Mouse (Mus musculus) neural tube, embryonic 11.5 days (tissue): Measurements from ENCODE around the gene Slc24a3. TPM values are rescaled to one million over a fixed set of nuclear protein-coding genes. Genes with fewer than 3 reads are reported as not detected.

Experiments
- ATAC-seq: fragments of 200-750 bp; cut with Nextera tagmentation; 2 replicates; pipeline ENCODE4 v1.8.0; 2017; ENCODE audit warnings: moderate number of reproducible peaks, mild to moderate bottlenecking, moderate TSS enrichment, moderate library complexity; ENCODE audit not compliant: insufficient read depth, low FRiP score, low TSS enrichment
- DNase-seq: peaks from one replicate; pipeline ENCODE4 v3.0.0-alpha.2; 2015; ENCODE audit warnings: low spot score
- H3K27ac ChIP-seq: fragments of 300-500 bp; sonication (generic); 2 replicates; pipeline ENCODE4 v1.5.1; 2014; ENCODE audit warnings: low read depth, mild to moderate bottlenecking, low read length
- H3K27me3 ChIP-seq: fragments of 300-500 bp; sonication (generic); 2 replicates; pipeline ENCODE4 v1.6.1; 2014; ENCODE audit warnings: mild to moderate bottlenecking, low read length, mixed read lengths; ENCODE audit not compliant: control insufficient read depth, insufficient read depth
- H3K36me3 ChIP-seq: fragments of 300-500 bp; sonication (generic); 2 replicates; pipeline ENCODE4 v1.6.1; 2014; ENCODE audit warnings: mild to moderate bottlenecking, low read length, moderate library complexity, mixed read lengths; ENCODE audit not compliant: control insufficient read depth, insufficient read depth
- H3K4me1 ChIP-seq: fragments of 300-500 bp; sonication (generic); 2 replicates; pipeline ENCODE4 v1.6.1; 2014; ENCODE audit warnings: low read length, mixed read lengths; ENCODE audit not compliant: control insufficient read depth, insufficient read depth
- H3K4me2 ChIP-seq: fragments of 300-500 bp; sonication (generic); 2 replicates; pipeline ENCODE4 v1.6.1; 2014; ENCODE audit warnings: low read depth, mild to moderate bottlenecking, moderate library complexity
- H3K4me3 ChIP-seq: fragments of 300-500 bp; sonication (generic); 2 replicates; pipeline ENCODE4 v1.5.1; 2014; ENCODE audit warnings: low read depth, low read length
- H3K9ac ChIP-seq: fragments of 300-500 bp; sonication (generic); 2 replicates; pipeline ENCODE4 v1.6.1; 2014; ENCODE audit warnings: mild to moderate bottlenecking, low read length
- H3K9me3 ChIP-seq: fragments of 300-500 bp; sonication (generic); 2 replicates; pipeline ENCODE4 v1.6.1; 2016; ENCODE audit warnings: low read length; ENCODE audit not compliant: control insufficient read depth
- WGBS: fragments of 180-500 bp; shearing (Covaris S2); extraction: QIAGEN DNeasy Blood & Tissue Kit; methylation state at CpG from one replicate; pipeline ENCODE4 v1.1.7; 2014; 5-methylcytosine and 5-hydroxymethylcytosine counted together
- polyA plus RNA-seq: library from polyadenylated mRNA; unstranded; fragments of >200 nt; fragmentation: Nextera tagmentation; extraction: Ambion mirVana; gene quantifications from 2 replicates; pipeline ENCODE4 v1.2.1, GENCODE M21; 2014

Gene Slc24a3
- polyA plus RNA-seq, 1 experiment from 2014 or later: 6.2 TPM

GRCm38 (mm10) chr2:145175036-145175435 lies 7.5 kb downstream of the Slc24a3 start:
- ATAC-seq (no peak), DNase-seq (no peak)
- Histone ChIP-seq H3K4me2 (no peak overlapping the region), H3K4me3 (no peak overlapping the region), H3K27me3 (no peaks in the 10 kb centered on the region), H3K27ac (no peak overlapping the region), H3K4me1 (no peaks in the 10 kb centered on the region), H3K9me3 (no peaks in the 10 kb centered on the region), H3K9ac (no peak overlapping the region), H3K36me3 (no peaks in the 10 kb centered on the region)
- WGBS: 92% methylated on average over 7 of the region's 7 CpGs

DNA sequence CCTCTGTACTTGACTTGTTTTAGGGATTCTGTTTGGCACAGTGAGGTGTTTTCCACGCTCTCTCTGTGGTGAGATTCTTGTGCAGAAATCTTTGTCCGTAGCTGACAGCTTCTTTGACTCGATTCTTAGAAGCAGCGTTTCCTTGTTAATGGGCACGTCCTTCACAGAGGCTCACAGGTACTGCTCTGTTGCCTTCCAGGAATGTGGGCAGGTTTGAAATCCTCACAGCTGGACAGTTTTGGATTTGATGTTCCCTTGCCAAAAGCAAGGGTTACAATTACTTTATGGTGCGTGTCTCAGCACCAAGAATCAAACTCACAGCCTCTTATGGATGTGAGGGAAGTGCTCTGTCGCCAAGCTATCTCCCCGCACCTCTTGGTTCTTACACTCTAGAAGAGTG lies 14.9 kb downstream of the Slc24a3 start:
- 80% methylated on average over 8 of the region's 8 CpGs for WGBS
- Histone ChIP-seq H3K27me3 (no peaks in the 10 kb centered on the region), H3K4me1 (no peaks in the 10 kb centered on the region), H3K36me3 (no peaks in the 10 kb centered on the region), H3K4me2 (no peak overlapping the region), H3K4me3 (no peak overlapping the region), H3K9me3 (no peaks in the 10 kb centered on the region), H3K9ac (no peak overlapping the region), H3K27ac (no peak overlapping the region)
- no peak for DNase-seq
- ATAC-seq: no peak

- Histone ChIP-seq H3K4me2 (no peak overlapping the region), H3K4me1 (no peaks in the 10 kb centered on the region), H3K36me3 (no peaks in the 10 kb centered on the region), H3K9me3 (no peaks in the 10 kb centered on the region), H3K27me3 (no peaks in the 10 kb centered on the region), H3K4me3 (no peak overlapping the region), H3K27ac (no peak overlapping the region), H3K9ac (no peak overlapping the region)
- 72% methylated on average over 2 of the region's 2 CpGs for WGBS
- DNase-seq: no peak
- ATAC-seq: no peak
Observed at GRCm38 (mm10) chr2:145188828-145189227, 21.3 kb downstream of the Slc24a3 start.

DNA sequence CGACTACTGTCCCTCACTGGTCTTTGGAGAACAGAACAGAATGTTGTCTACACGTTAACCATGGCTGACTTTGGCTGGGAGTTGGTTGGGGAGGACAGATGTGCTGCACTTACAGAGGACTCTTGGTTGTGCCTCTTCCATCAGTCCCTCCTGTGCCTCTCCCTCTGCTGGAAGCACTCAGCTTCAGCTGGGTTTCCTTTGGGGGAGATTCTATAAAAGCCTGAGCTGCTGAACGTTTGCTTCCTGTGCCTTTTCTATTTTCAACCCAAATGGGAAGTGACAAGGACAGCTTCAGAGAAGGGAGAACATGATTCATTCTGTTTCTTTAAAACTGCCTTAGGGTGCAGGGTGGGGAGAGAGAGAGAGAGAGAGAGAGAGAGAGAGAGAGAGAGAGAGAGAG lies 28.5 kb downstream of the Slc24a3 start:
- H3K9ac ChIP-seq: no peak overlapping the region
- WGBS: 75% methylated on average over 3 of the region's 3 CpGs
- no peaks in the 10 kb centered on the region for H3K4me1 ChIP-seq
- DNase-seq (no peak), ATAC-seq (no peak)
- H3K9me3 ChIP-seq: no peaks in the 10 kb centered on the region
- no peak overlapping the region for H3K27ac ChIP-seq
- H3K27me3 ChIP-seq: no peaks in the 10 kb centered on the region
- H3K36me3 ChIP-seq: no peaks in the 10 kb centered on the region
- H3K4me2 ChIP-seq: no peak overlapping the region
- H3K4me3 ChIP-seq: no peak overlapping the region

GRCm38 (mm10) chr2:145196501-145197042 lies 29.0 kb downstream of the Slc24a3 start:
- Histone ChIP-seq H3K4me1 (no peaks in the 10 kb centered on the region), H3K27me3 (no peaks in the 10 kb centered on the region), H3K4me3 (no peak overlapping the region), H3K27ac (no peak overlapping the region), H3K4me2 (no peak overlapping the region), H3K9me3 (no peaks in the 10 kb centered on the region), H3K36me3 (no peaks in the 10 kb centered on the region), H3K9ac (no peak overlapping the region)
- ATAC-seq (no peak), DNase-seq (no peak)
- 92% methylated on average over 7 of the region's 7 CpGs for WGBS

- WGBS: 93% methylated on average over 4 of the region's 4 CpGs
- H3K36me3 ChIP-seq: no peaks in the 10 kb centered on the region
- H3K9me3 ChIP-seq: no peaks in the 10 kb centered on the region
- H3K9ac ChIP-seq: no peak overlapping the region
- no peaks in the 10 kb centered on the region for H3K4me1 ChIP-seq
- H3K27ac ChIP-seq: no peak overlapping the region
- ATAC-seq: no peak
- no peak for DNase-seq
- no peak overlapping the region for H3K4me2 ChIP-seq
- H3K27me3 ChIP-seq: no peaks in the 10 kb centered on the region
- no peak overlapping the region for H3K4me3 ChIP-seq
Observed at GRCm38 (mm10) chr2:145197076-145197475, 29.5 kb downstream of the Slc24a3 start.

GRCm38 (mm10) chr2:145213587-145213986 lies 46.0 kb downstream of the Slc24a3 start:
- DNase-seq (no peak), ATAC-seq (no peak)
- H3K27me3 ChIP-seq: no peaks in the 10 kb centered on the region

GRCm38 (mm10) chr2:145214086-145214831 lies 46.7 kb downstream of the Slc24a3 start:
- ATAC-seq: no peak
- Histone ChIP-seq H3K4me1 (no peaks in the 10 kb centered on the region), H3K9ac (no peak overlapping the region), H3K27ac (no peak overlapping the region), H3K36me3 (no peaks in the 10 kb centered on the region), H3K4me3 (no peak overlapping the region), H3K9me3 (no peaks in the 10 kb centered on the region), H3K4me2 (no peak overlapping the region), H3K27me3 (no peaks in the 10 kb centered on the region)
- WGBS: 88% methylated on average over 8 of the region's 8 CpGs
- DNase-seq: no peak

More at GRCm38 (mm10) chr2:145213587-145213986, 46.0 kb downstream of the Slc24a3 start:
- Histone ChIP-seq H3K36me3 (no peaks in the 10 kb centered on the region), H3K27ac (no peak overlapping the region), H3K4me3 (no peak overlapping the region), H3K4me2 (no peak overlapping the region), H3K4me1 (no peaks in the 10 kb centered on the region), H3K9me3 (no peaks in the 10 kb centered on the region), H3K9ac (no peak overlapping the region)
- 95% methylated on average over 11 of the region's 11 CpGs for WGBS

DNA sequence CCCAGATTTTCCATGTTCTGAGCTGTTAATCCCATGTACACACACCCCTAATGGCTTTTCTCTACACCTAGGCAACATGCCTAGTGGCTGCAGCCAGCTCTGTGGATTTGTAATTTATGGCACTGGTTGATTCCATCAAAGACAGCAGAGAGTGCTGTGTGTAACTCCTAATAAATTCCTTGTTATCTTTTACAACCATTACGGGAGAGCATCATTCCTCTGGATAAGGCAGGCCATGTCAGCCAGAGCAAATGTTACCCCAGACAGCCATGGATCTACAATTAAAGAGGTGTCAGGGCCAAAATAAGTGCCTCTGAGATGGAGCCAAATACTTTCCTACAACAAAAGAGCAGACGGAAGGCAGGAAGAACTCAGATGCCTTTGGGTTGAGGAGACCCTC lies 49.0 kb downstream of the Slc24a3 start:
- no peaks in the 10 kb centered on the region for H3K27me3 ChIP-seq

More for the DNA sequence above, 49.0 kb downstream of the Slc24a3 start:
- no peak overlapping the region for H3K9ac ChIP-seq
- no peak overlapping the region for H3K4me3 ChIP-seq
- H3K4me1 ChIP-seq: no peaks in the 10 kb centered on the region
- H3K36me3 ChIP-seq: no peaks in the 10 kb centered on the region
- no peaks in the 10 kb centered on the region for H3K9me3 ChIP-seq
- no peak overlapping the region for H3K4me2 ChIP-seq
- 64% methylated on average over 2 of the region's 2 CpGs for WGBS
- ATAC-seq (no peak), DNase-seq (no peak)
- no peak overlapping the region for H3K27ac ChIP-seq
